Mouse (Mus musculus) olfactory bulb, adult 2 months (tissue): Measurements from ENCODE around the gene Mmp11.

Experiments
- CTCF ChIP-seq: fragments of 200-500 bp; IDR thresholded peaks from 2 replicates; pipeline ENCODE4 v1.5.1; 2012; ENCODE audit warnings: low read depth, mild to moderate bottlenecking, low read length, moderate library complexity; ENCODE audit not compliant: insufficient read depth
- POLR2A ChIP-seq: fragments of 200-500 bp; IDR thresholded peaks from 2 replicates; pipeline ENCODE4 v1.6.1; 2012; ENCODE audit warnings: mild to moderate bottlenecking, low read depth, low read length, moderate library complexity; ENCODE audit not compliant: insufficient read depth

GRCm38 (mm10) chr10:75884742-75885141 lies 51.6 kb downstream of the Mmp11 start:
- TF ChIP-seq CTCF (no peak), POLR2A (no peak)
